Mouse (Mus musculus) CD8-positive naive resting alpha-beta T cell, adult 2 months (primary cell): Measurements from ENCODE around the gene Itprid1.

Experiments
- DNase-seq, 2 experiments: peaks; one replicate each; pipeline ENCODE4 v3.0.0; 2022; ENCODE audit warnings: low read depth in 2 of 2, low spot score in 2 of 2

Itprid1 gene

GRCm38 (mm10) chr6:55887598-55887997, 50.9 kb downstream of the Itprid1 start:
- DNase-seq = no peak

- DNase-seq = no peak
These were observed 65.1 kb downstream of the Itprid1 start for GRCm38 (mm10) chr6:55901568-55902328.

- no peak for DNase-seq
These were observed 65.6 kb downstream of the Itprid1 start for GRCm38 (mm10) chr6:55902329-55902605.

GRCm38 (mm10) chr6:55919206-55919605, 82.5 kb downstream of the Itprid1 start:
- no peak for DNase-seq

GRCm38 (mm10) chr6:55920282-55920720, 83.6 kb downstream of the Itprid1 start:
- DNase-seq = no peak

- no peak for DNase-seq
These were observed 84.4 kb downstream of the Itprid1 start for GRCm38 (mm10) chr6:55920866-55921630.

- DNase-seq = no peak
These were observed 108.0 kb downstream of the Itprid1 start for GRCm38 (mm10) chr6:55944709-55945108.

- no peak for DNase-seq
These were observed 113.8 kb downstream of the Itprid1 start for GRCm38 (mm10) chr6:55950345-55951110.

GRCm38 (mm10) chr6:55972998-55973397, 136.3 kb downstream of the Itprid1 start:
- no peak for DNase-seq

- no peak for DNase-seq
These were observed 143.1 kb downstream of the Itprid1 start for GRCm38 (mm10) chr6:55979766-55980165.

GRCm38 (mm10) chr6:56008711-56009110, 172.0 kb downstream of the Itprid1 start:
- DNase-seq = no peak

GRCm38 (mm10) chr6:56012384-56012783, 175.7 kb downstream of the Itprid1 start:
- DNase-seq = no peak

- DNase-seq = no peak
These were observed 180.7 kb downstream of the Itprid1 start, which contains the start of gene Ppp1r17 for GRCm38 (mm10) chr6:56017291-56017994. Gene Ppp1r17, plus strand, starts transcription at chr6:56017497.

- no peak for DNase-seq
These were observed 182.9 kb downstream of the Itprid1 start for GRCm38 (mm10) chr6:56019632-56020031.

GRCm38 (mm10) chr6:56025533-56025932, 188.8 kb downstream of the Itprid1 start:
- DNase-seq = no peak

- no peak for DNase-seq
These were observed 190.6 kb downstream of the Itprid1 start for GRCm38 (mm10) chr6:56027318-56027717.

GRCm38 (mm10) chr6:56027966-56028365, 191.3 kb downstream of the Itprid1 start:
- no peak for DNase-seq
